Mouse (Mus musculus) naive thymus-derived CD4-positive, alpha-beta T cell, adult 2 months (primary cell): Measurements from ENCODE around the gene Cadps2.

Experiments
- DNase-seq: peaks from one replicate; pipeline ENCODE4 v3.0.0-alpha.2; 2011; ENCODE audit warnings: low read depth

Cadps2 gene

DNA sequence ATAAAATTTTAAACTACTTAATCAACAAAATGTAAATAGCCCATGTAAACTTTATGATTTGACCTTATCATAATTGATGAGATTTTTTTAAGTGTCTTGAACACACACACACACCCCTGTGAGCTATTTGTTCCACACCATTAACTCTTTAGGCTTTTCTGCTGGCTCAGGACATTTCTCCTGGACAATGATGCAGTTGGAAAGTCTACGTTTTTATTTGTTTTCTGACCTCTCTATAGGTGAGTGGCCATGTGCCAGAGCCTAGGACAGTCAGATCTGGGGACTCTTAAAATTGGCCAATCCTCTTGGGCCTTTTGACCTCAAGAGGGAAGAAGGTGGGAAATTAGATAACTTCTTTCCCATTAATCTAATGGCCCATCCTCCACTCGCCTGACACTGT is 478.6 kb downstream of the Cadps2 start:
- no peak for DNase-seq

- no peak for DNase-seq
Observed at GRCm38 (mm10) chr6:23356141-23356540, 483.1 kb downstream of the Cadps2 start.

GRCm38 (mm10) chr6:23353480-23353879 is 485.7 kb downstream of the Cadps2 start:
- no peak for DNase-seq

DNA sequence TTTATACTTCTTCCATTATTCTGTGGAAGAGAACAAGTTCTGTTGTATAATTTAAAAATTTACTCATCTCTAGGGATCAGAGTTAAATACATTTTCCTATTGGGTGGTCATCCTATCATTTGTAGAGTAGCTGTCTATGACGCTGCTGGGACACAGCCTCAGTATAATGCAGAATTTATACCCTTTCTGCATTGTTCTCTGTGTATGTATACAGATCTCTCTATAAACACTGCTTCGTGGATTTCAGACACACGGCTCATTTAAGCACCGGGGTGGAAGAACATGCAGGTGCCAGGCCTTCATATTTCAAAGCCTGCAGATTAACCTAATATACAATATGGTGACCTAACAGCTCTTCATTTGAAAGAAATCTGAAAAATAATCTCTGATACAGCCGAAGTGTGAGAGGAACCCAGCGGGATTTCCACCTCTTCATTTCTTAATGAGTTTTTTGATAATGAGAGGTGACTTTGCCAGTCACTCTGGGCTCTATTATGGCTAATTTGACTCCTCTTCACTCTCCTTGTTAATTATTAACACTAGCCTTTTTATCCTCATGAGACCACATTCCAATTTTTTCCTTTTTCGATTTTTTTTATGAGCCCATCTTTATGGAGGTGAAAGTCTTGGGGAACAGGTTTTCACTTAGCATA is 501.7 kb downstream of the Cadps2 start:
- DNase-seq, result no peak

DNA sequence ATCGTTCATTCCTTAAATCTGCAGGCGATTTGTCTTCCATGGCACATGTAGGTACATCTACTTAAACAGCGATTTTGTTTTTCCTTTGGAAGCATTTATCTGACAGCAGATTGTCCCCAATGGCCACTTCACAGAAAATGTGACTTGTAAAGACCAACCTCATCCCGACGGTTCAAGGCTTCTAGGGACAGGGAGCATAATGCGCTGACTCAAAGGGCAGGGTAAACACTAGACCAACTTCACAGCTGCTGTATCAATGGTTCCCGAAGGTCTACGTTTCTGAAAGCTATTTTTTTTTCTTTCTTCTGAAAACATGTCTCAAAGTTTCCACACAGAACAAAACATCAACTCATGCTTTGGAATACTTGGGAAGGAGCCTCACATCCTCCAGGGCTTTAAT is 524.3 kb downstream of the Cadps2 start:
- DNase-seq, result no peak

GRCm38 (mm10) chr6:23314291-23314690 is 524.9 kb downstream of the Cadps2 start:
- DNase-seq, result no peak

DNA sequence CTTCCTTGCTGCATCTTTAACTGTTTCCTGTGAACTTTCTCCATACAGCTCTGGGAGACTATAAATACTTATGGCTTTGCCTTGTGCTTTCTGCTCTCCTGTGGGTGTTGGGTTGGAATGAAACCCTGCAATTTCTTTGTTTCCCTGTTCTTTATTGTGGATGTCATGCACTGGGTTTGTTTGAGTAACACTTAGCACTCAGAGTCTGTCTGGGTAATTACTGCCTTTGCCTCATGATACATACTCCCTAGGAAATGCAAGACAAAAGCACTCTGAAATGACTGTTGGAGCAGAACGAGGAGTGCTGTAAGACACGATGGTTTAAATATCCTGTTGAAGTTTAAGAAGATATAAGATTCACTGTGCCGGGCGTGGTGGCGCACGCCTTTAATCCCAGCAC is 533.2 kb downstream of the Cadps2 start:
- no peak for DNase-seq

DNA sequence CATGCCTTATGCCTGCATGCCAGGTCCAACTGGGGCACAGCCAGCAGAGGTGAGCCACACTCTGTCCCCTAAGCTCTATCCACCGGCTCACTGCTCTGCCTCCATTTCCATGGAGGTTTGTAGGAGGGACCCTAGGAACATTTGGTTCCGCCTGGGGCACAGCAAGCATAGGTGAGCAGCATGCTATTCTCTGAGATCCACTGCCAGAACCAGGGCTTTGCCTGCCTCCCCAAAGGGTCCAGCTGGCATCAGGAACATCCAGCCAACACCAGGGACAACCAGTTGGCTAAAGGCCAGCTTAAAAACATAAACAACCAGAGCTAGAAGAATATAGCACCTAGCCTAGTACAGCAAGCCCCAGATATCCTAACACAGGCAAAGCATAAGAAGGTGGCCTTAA is 540.6 kb downstream of the Cadps2 start:
- no peak for DNase-seq

GRCm38 (mm10) chr6:23294685-23295084 is 544.5 kb downstream of the Cadps2 start:
- DNase-seq, result no peak

GRCm38 (mm10) chr6:23288752-23289151 is 550.5 kb downstream of the Cadps2 start:
- DNase-seq, result no peak

GRCm38 (mm10) chr6:23281514-23281820 is 557.8 kb downstream of the Cadps2 start:
- no peak for DNase-seq

GRCm38 (mm10) chr6:23280811-23281513 is 558.3 kb downstream of the Cadps2 start:
- DNase-seq, result no peak

GRCm38 (mm10) chr6:23273483-23273882 is 565.7 kb downstream of the Cadps2 start:
- DNase-seq, result no peak

DNA sequence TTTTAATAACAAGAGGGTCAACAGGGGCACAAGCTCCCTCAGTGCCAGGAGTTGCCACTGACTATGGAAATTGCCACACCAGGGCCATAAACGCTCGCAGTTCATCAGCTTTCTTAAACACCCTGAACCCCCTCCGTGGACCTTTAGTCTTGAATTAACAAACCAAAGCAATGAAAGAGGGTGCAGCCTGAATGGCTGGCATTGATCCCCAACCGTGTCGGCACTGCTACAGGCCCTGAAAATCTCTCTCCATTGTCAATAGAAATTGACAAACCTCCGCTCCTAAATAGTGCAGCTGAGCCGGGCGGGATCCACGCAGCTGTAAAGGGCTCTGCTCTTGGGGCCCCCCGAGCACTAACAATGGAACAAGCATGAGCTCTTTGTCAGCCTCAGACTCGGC is 566.2 kb downstream of the Cadps2 start:
- DNase-seq, result no peak

DNA sequence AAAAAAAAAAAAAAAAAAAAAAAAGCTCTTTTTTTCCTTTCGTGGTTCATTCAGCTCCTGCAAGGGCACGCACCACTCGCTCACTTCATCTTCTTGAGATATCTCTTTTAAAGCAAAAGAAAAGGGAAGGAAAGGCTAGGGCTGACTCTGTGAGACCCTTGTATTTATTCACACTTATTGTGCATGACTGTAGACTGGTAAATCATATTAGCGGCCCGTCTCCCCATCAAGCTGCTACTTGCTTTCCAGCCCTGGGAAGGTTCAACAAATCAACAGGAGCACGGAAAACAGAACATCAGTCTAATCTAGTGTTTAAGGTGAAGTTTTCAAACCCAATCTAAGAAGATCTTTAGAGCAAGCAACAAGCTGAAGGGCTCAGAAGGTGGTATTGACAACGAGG is 566.7 kb downstream of the Cadps2 start:
- DNase-seq, result no peak

DNA sequence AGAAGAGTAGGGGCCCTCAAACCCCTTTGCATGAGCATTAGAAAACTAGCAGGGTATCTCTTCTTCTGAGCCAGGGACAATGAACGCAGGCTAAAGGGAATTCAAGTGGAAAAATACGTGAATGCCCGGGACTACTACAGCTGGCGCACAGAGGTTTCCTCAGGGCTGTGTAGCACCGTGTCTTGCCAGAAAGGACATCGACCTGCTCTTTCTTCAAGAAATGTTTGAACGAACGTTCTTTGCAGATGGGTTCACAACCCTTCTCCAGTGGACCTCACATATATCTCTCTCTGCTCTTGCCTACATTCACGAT is 578.5 kb downstream of the Cadps2 start:
- DNase-seq, result no peak

GRCm38 (mm10) chr6:23260016-23260737 is 579.0 kb downstream of the Cadps2 start:
- DNase-seq, result no peak

- no peak for DNase-seq
Observed at GRCm38 (mm10) chr6:23257981-23258380, 581.2 kb downstream of the Cadps2 start.

GRCm38 (mm10) chr6:23255161-23255560 is 584.1 kb downstream of the Cadps2 start:
- DNase-seq, result no peak

DNA sequence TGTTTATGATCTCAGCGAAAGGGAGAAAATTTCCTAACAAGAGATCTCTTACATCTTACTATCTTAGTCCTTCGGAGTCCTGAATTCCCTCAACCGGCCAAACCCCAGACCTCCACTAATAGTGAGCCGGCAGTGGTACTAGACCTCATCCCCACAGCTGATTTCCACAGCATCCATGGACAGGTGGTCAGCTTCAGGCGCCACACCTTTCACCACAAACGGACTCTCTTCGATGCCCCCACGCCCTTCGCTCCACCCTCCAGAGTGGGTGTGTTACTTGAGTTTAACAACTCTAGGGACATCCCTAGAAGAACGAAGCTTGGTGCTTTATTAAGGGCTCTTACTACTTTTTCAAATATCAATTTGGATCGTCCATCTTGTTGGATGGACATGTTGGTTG is 584.6 kb downstream of the Cadps2 start:
- no peak for DNase-seq

DNA sequence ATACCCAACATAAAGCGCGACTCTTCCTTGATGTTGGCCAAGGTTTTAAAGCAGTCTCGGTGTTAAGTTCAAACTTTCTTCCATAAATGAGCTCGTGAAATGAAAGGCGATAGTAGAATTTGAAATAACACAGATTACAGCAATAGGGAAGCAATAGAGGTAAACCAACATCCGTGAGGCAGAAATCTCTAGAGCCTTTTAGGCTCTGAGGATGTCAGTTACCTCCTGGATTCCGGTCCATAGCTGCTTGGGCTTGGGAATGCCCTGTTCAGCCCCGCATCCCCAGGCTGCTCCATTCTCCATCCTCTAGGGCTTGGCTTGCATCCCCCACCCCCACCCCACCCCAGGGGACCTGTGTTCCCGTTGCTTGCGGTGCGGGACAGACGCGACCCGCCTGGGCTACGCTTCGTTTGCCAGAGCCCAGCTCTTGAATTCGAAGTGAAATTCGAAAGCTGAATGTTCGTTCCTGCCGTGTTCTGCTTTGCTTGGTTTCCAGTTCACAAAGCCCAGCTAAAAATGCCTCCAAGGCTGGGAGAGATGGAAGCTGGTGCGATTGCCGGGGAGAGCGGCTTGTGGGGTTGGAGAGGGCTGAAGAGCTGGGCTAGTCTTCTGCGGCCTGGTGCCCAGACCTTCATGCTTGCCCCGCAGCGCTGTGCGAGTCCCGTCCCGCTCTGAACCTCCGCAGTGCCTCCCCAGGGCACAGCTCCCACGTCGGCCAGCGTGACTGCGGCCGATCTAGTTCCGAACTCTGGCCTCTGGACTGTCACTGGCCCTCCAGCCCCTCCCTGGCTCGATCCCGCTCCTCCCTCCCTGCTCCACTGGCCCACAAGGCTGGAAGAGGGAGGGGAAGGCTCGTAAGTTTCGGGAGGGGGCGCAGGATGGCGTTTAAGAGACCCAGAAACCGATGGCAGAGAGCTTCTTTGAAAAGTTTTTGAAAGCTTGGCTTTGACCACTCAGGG is 585.6 kb downstream of the Cadps2 start:
- no peak for DNase-seq
